Mouse (Mus musculus) liver, adult 2 months (tissue): ENCODE results near the gene Kif5c.

Experiments used
- CTCF ChIP-seq: fragments of 200-500 bp; IDR thresholded peaks from 2 replicates; pipeline ENCODE4 v1.5.1; 2011; ENCODE audit warnings: low read depth, low read length, control low read depth
- POLR2A ChIP-seq: fragments of 200-500 bp; IDR thresholded peaks from 2 replicates; pipeline ENCODE4 v1.6.1; 2011; ENCODE audit warnings: low read length, control low read depth; ENCODE audit not compliant: insufficient read depth; ENCODE audit errors: extremely low read depth

DNA sequence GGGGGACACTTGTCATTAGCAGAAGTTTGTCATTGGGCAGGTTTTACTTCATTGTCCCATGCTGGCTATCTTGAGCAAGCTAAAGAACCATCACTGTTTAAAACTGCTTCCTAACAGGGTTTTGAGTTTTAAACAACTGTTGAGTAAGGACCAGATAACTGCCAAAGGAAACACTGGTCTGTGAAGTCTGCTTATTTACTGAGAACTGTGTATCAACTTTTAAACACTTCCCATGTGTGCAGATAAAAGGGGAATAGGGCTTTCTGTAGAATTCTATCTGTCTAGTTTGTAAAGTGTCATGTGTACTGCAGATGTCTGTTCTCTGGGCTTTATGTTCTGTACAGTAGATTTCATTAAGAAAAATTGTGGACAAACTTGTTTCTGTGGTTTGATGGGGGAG lies 155.1 kb downstream of the Kif5c start:
- TF ChIP-seq CTCF (no peak), POLR2A (no peak)
